8 mouse cellular contexts compared by ENCODE assay signal in genomic region chr6:57534611-57535286, GRCm38 (mm10). TPM values are rescaled to one million over a fixed set of nuclear protein-coding genes. Genes with fewer than 3 reads are reported as not detected.
DNase-seq lines count a peak whose midpoint lies in the region; ATAC-seq and TF ChIP-seq lines count a peak whose summit lies in the region.

No protein-coding gene starts in this region.

- peaks cover 2% of the 10 kb centered on the region; the same call in 1 of the 2 replicates for H3K4me1 ChIP-seq in kidney, adult 2 months (ENCODE audit: control insufficient read depth, insufficient read depth, low read length)
- peaks cover 25% of the 10 kb centered on the region for H3K4me1 ChIP-seq in liver, embryonic 12.5 days
- no peaks in the 10 kb centered on the region; the same call in 1 of the 2 replicates for H3K4me1 ChIP-seq in stomach, embryonic 15.5 days

- peak overlapping the region; percentile 80 for H3K4me2 ChIP-seq in liver, embryonic 12.5 days
- H3K4me2 ChIP-seq in myocyte (ENCODE audit: low read depth), result peak overlapping the region; percentile 97
- peak overlapping the region; percentile 76 for H3K4me2 ChIP-seq in stomach, embryonic 15.5 days

- TF ChIP-seq POLR2A in kidney, adult 2 months (IDR thresholded peaks at IDR 0.05; ENCODE audit: low read depth, low read length), result no peak
- no peak for TF ChIP-seq POLR2A in myocyte (IDR thresholded peaks at IDR 0.05; ENCODE audit: insufficient read length, low read depth)

- DNase-seq in 3T3-L1 (ENCODE audit: low read depth, low spot score) (peak; percentile 66), adipocyte (ENCODE audit: low spot score) (peak; percentile 54)
- peak; percentile 60 for DNase-seq in embryo, embryonic 10 days (ENCODE audit: low spot score)
- peak; percentile 22 to 39 for DNase-seq in gastrocnemius, postnatal 4 days (ENCODE audit: low spot score in 2 of 2)
- DNase-seq in kidney, adult 2 months, result peak; percentile 38

- H3K4me3 ChIP-seq in kidney, adult 2 months (ENCODE audit: insufficient read depth, low read depth, low read length), result peak overlapping the region; percentile 73
- H3K4me3 ChIP-seq in liver, embryonic 12.5 days, result peak overlapping the region; percentile 67
- H3K4me3 ChIP-seq in myocyte, result peak overlapping the region; percentile 37
- peak overlapping the region; percentile 59 for H3K4me3 ChIP-seq in stomach, embryonic 15.5 days (replicated peaks)

- no peak for TF ChIP-seq CTCF in kidney, adult 2 months (conservative IDR thresholded peaks at IDR 0.05; ENCODE audit: insufficient read depth, insufficient read length, low read depth, low read length)

- no peaks in the 10 kb centered on the region for H3K27me3 ChIP-seq in kidney, adult 2 months (replicated peaks; ENCODE audit: control insufficient read depth, insufficient read depth, low read length)
- H3K27me3 ChIP-seq in liver, embryonic 12.5 days (replicated peaks), result no peaks in the 10 kb centered on the region
- H3K27me3 ChIP-seq in myocyte (ENCODE audit: control insufficient read depth, insufficient read depth, insufficient read length), result no peaks in the 10 kb centered on the region
- no peaks in the 10 kb centered on the region for H3K27me3 ChIP-seq in stomach, embryonic 15.5 days (replicated peaks)

- no peaks in the 10 kb centered on the region for H3K9me3 ChIP-seq in liver, embryonic 12.5 days (replicated peaks)
- no peaks in the 10 kb centered on the region for H3K9me3 ChIP-seq in stomach, embryonic 15.5 days

- peak overlapping the region; percentile 63 for H3K9ac ChIP-seq in liver, embryonic 12.5 days
- peak overlapping the region; percentile 42 for H3K9ac ChIP-seq in stomach, embryonic 15.5 days

- no peaks in the 10 kb centered on the region for H3K79me2 ChIP-seq in myocyte (ENCODE audit: control insufficient read depth, insufficient read depth)

- under 1% methylated on average over 31 of the region's 31 CpGs for WGBS in kidney, adult 2 months
- WGBS in liver, embryonic 12.5 days (ENCODE audit: insufficient replicate concordance), result 1% methylated on average over 31 of the region's 31 CpGs
- WGBS in stomach, embryonic 15.5 days, result under 1% methylated on average over 31 of the region's 31 CpGs

- no peaks in the 10 kb centered on the region for H3K36me3 ChIP-seq in kidney, adult 2 months (ENCODE audit: control insufficient read depth, insufficient read depth, low read length)
- no peaks in the 10 kb centered on the region for H3K36me3 ChIP-seq in liver, embryonic 12.5 days
- H3K36me3 ChIP-seq in myocyte (ENCODE audit: control insufficient read depth, insufficient read depth), result no peaks in the 10 kb centered on the region
- no peaks in the 10 kb centered on the region for H3K36me3 ChIP-seq in stomach, embryonic 15.5 days

- H3ac ChIP-seq in myocyte (ENCODE audit: control insufficient read depth, insufficient read length), result peak overlapping the region; percentile 5

- peak overlapping the region; percentile 34 for H3K27ac ChIP-seq in kidney, adult 2 months (ENCODE audit: insufficient read depth, low read depth, low read length)
- H3K27ac ChIP-seq in liver, embryonic 12.5 days, result peak overlapping the region; percentile 45
- H3K27ac ChIP-seq in stomach, embryonic 15.5 days, result peak overlapping the region; percentile 83

- ATAC-seq in liver, embryonic 12.5 days, result peak; percentile 18
- ATAC-seq in stomach, embryonic 15.5 days (ENCODE audit: insufficient read depth, low FRiP score, low read depth), result 0 out of 2 replicates have a peak, but pooled peaks have one; percentile 5

TF ChIP-seq in myocyte, 11 proteins besides CTCF, POLR2A, EP300 and RAD21:
- TF ChIP-seq USF1 (IDR thresholded peaks at IDR 0.05; ENCODE audit: low read depth) (no peak), CEBPB (IDR thresholded peaks at IDR 0.05; ENCODE audit: insufficient read depth, poor library complexity, severe bottlenecking) (no peak), MYOG (IDR thresholded peaks at IDR 0.05; ENCODE audit: control insufficient read depth in 1 of 3, insufficient read depth in 1 of 3, insufficient read length in 2 of 3, low read depth in 2 of 3) (peak in 1 of 3 experiments; percentile 12)

RNA-seq across cellular contexts. Expression of gene Ppm1k, which starts 0.5 kb away (rescaled TPM):
- total RNA-seq in gastrocnemius, postnatal 4 days (2021), result 1 to 10 TPM; 9.0 to 9.4 TPM
- 3.2 and 6.2 TPM in 2 replicates for polyA plus RNA-seq in kidney, adult 2 months (2012; rRNA removed)
- polyA plus RNA-seq in liver, embryonic 12.5 days (2016; fragmentation: Nextera tagmentation; extraction: Ambion mirVana), result 2.2 and 2.9 TPM in 2 replicates
- polyA plus RNA-seq in myocyte (2012; fragmentation: generic; extraction: Trizol), result 0.47 TPM
- polyA plus RNA-seq in stomach, embryonic 15.5 days (2015; fragmentation: Nextera tagmentation; extraction: Ambion mirVana), result 4.5 and 4.9 TPM in 2 replicates

RNA-seq across cellular contexts. Expression of gene Herc6, which starts 46.1 kb away (rescaled TPM):
- total RNA-seq in gastrocnemius, postnatal 4 days (2021), result 1 to 10 TPM; 1.6 to 3.6 TPM
- polyA plus RNA-seq in kidney, adult 2 months (2012; rRNA removed), result 3.5 and 4.0 TPM in 2 replicates
- polyA plus RNA-seq in liver, embryonic 12.5 days (2016; fragmentation: Nextera tagmentation; extraction: Ambion mirVana), result 2.9 and 3.8 TPM in 2 replicates
- 0.44 TPM for polyA plus RNA-seq in myocyte (2012; fragmentation: generic; extraction: Trizol)
- polyA plus RNA-seq in stomach, embryonic 15.5 days (2015; fragmentation: Nextera tagmentation; extraction: Ambion mirVana), result 2.6 and 3.5 TPM in 2 replicates

Comparison
In these comparisons a context has a peak if more than half of its experiments do, and no peak if none do; other contexts are left out.
1. Peak in every context shown above with its lines: DNase-seq, ATAC-seq, H3K4me3 ChIP-seq and H3K27ac ChIP-seq.